Mouse (Mus musculus) stomach, postnatal 0 days (tissue): Measurements from ENCODE around the gene Irx2.

Source experiments
- CTCF ChIP-seq: IDR thresholded peaks from 2 replicates; pipeline ENCODE4 v1.5.1; 2016; ENCODE audit warnings: antibody characterized with exemption, low read depth, mild to moderate bottlenecking, moderate library complexity
- EP300 ChIP-seq: optimal IDR thresholded peaks from 2 replicates; pipeline ENCODE3; 2016; ENCODE audit warnings: antibody characterized with exemption

GRCm38 (mm10) chr13:72628935-72629631 is 463 bp downstream of the Irx2 start:
- TF ChIP-seq CTCF (no peak), EP300 (no peak)
